In the genomic region with DNA sequence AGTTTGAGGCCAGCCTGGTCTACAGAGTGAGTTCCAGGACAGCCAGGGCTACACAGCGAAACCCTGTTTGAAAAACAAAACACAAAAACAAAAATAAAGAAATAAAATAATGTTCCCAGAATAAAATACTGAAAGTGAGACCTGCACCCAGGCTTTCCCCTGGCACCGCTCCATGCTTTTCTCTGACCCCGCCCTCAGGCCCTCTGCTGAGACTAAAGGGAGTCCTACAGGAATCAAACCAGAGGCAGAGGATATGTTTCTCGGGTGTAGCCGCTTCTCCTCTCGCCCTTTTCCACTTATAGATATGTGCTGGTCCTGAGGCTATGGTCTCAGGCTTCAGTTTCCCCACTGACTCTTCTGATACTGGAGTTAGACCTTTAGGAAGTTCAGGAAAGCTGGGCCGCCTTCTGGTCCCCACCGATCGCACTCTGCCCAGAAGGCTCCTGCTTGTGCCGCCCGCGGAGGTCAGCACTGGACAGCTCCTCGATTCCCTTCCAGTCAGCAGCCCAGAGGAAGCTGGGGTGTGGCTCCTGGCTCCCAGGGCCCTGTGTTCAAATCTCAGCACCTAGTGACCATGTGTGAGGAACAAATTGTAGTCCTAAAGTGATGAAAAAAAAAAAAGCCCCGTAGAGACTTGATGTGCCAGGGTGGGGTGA, we compare ENCODE assay signal across 17 mouse cellular contexts. TPM values are rescaled to one million over a fixed set of nuclear protein-coding genes. Genes with fewer than 3 reads are reported as not detected.
A peak's percentile ranks its signal among the peaks of the same experiment; 100 is the strongest.
DNase-seq lines count a peak whose midpoint lies in the region; ATAC-seq lines count a peak whose summit lies in the region.
"Had no signal": no experiment of that assay in that cellular context is flagged by ENCODE, and none has a peak within 500 bp of the region (broad histone marks: within the 10 kb centered on the region; RNA-seq: fewer than 3 reads in every experiment).

No protein-coding gene starts in this region.

- H3K9ac ChIP-seq in kidney, embryonic 15.5 days, result no peak overlapping the region
- H3K9ac ChIP-seq: liver, embryonic 14.5 days had no signal

- H3K9me3 ChIP-seq in kidney, embryonic 15.5 days (replicated peaks), result no peaks in the 10 kb centered on the region
- no peaks in the 10 kb centered on the region for H3K9me3 ChIP-seq in midbrain, embryonic 10.5 days (replicated peaks)

- no peak for ATAC-seq in kidney, embryonic 15.5 days (replicated peaks; ENCODE audit: low FRiP score)
- ATAC-seq: forebrain, embryonic 16.5 days had no signal

- H3K4me3 ChIP-seq in kidney, embryonic 15.5 days (replicated peaks), result no peak overlapping the region
- H3K4me3 ChIP-seq in midbrain, embryonic 10.5 days, result no peak overlapping the region

- no peak overlapping the region for H3K4me2 ChIP-seq in kidney, embryonic 15.5 days

- peaks cover 32% of the 10 kb centered on the region for H3K4me1 ChIP-seq in kidney, embryonic 15.5 days
- H3K4me1 ChIP-seq in midbrain, embryonic 10.5 days, result peaks cover 14% of the 10 kb centered on the region

- no peaks in the 10 kb centered on the region for H3K36me3 ChIP-seq in kidney, embryonic 15.5 days
- H3K36me3 ChIP-seq in midbrain, embryonic 10.5 days, result no peaks in the 10 kb centered on the region

- peak; percentile 23 to 56 for DNase-seq in adrenal gland, adult (ENCODE audit: inconsistent age in 2 of 2, low spot score in 1 of 2)
- DNase-seq in adrenal gland, adult 8-10 months, result no peak
- peak; percentile 74 for DNase-seq in kidney, adult 18-20 months
- DNase-seq in embryo, embryonic 9.5 days (ENCODE audit: extremely low spot score), result peak; percentile 36
- peak; percentile 64 for DNase-seq in lung, postnatal 10 days
- DNase-seq in midbrain, embryonic 10.5 days (ENCODE audit: low spot score), result no peak
- no peak for DNase-seq in urinary bladder, adult 18-20 months (ENCODE audit: low spot score in 2 of 2)
- DNase-seq: layer of hippocampus, adult 9-11 months; midbrain, embryonic 14.5 days; thymus, postnatal 14 days had no signal

- H3K27ac ChIP-seq in kidney, embryonic 15.5 days, result no peak overlapping the region
- no peak overlapping the region for H3K27ac ChIP-seq in midbrain, embryonic 10.5 days (replicated peaks)
- H3K27ac ChIP-seq: liver, embryonic 14.5 days had no signal

- peaks cover 40% of the 10 kb centered on the region for H3K27me3 ChIP-seq in kidney, embryonic 15.5 days
- peaks cover 56% of the 10 kb centered on the region for H3K27me3 ChIP-seq in midbrain, embryonic 10.5 days (ENCODE audit: low read depth, poor library complexity, severe bottlenecking)

- WGBS in kidney, embryonic 15.5 days, result 28% methylated on average over 14 of the region's 14 CpGs
- 29% methylated on average over 14 of the region's 14 CpGs for WGBS in midbrain, embryonic 10.5 days

RNA-seq across cellular contexts. Expression of a gene that starts 2.4 kb away (rescaled TPM):
- total RNA-seq in adrenal gland, adult 8-10 months (2022), result under 1 TPM; 0.26 to 0.86 (median 0.30) TPM
- polyA plus RNA-seq in kidney, embryonic 15.5 days (2015; fragmentation: Nextera tagmentation; extraction: Ambion mirVana), result 7.6 and 9.4 TPM in 2 replicates
- 0.72 and 0.78 TPM in 2 replicates for polyA plus RNA-seq in midbrain, embryonic 10.5 days (2016; fragmentation: Nextera tagmentation; extraction: Ambion mirVana)

RNA-seq across cellular contexts. Expression of a gene that starts 7.6 kb away (rescaled TPM):
- not detected for total RNA-seq in adrenal gland, adult 8-10 months (2022)
- 0.55 and 0.83 TPM in 2 replicates for polyA plus RNA-seq in kidney, embryonic 15.5 days (2015; fragmentation: Nextera tagmentation; extraction: Ambion mirVana)
- not detected in 2 replicates for polyA plus RNA-seq in midbrain, embryonic 10.5 days (2016; fragmentation: Nextera tagmentation; extraction: Ambion mirVana)
- total RNA-seq: hematopoietic stem cell, adult 5-6 weeks; neutrophil, adult 5-6 weeks had no signal
- polyA plus RNA-seq: brain, embryonic 14.5 days; forebrain, embryonic 16.5 days; midbrain, embryonic 14.5 days had no signal

RNA-seq across cellular contexts. Expression of a gene that starts 22.7 kb away (rescaled TPM):
- total RNA-seq in adrenal gland, adult 8-10 months (2022), result under 1 TPM in 3 of 4 experiments, not detected in 1; 0.07 to 0.09 (median 0.08) TPM
- polyA plus RNA-seq in kidney, embryonic 15.5 days (2015; fragmentation: Nextera tagmentation; extraction: Ambion mirVana), result 0.03 and 0.09 TPM in 2 replicates
- polyA plus RNA-seq in midbrain, embryonic 10.5 days (2016; fragmentation: Nextera tagmentation; extraction: Ambion mirVana), result not detected in 2 replicates
- total RNA-seq: MEL had no signal
- polyA plus RNA-seq: liver, embryonic 14.5 days had no signal

RNA-seq across cellular contexts. Expression of a gene that starts 27.2 kb away (rescaled TPM):
- 100 to 1,000 TPM; 187 to 329 (median 253) TPM for total RNA-seq in adrenal gland, adult 8-10 months (2022)
- 59.9 and 68.1 TPM in 2 replicates for polyA plus RNA-seq in kidney, embryonic 15.5 days (2015; fragmentation: Nextera tagmentation; extraction: Ambion mirVana)
- polyA plus RNA-seq in midbrain, embryonic 10.5 days (2016; fragmentation: Nextera tagmentation; extraction: Ambion mirVana), result 62.5 and 78.6 TPM in 2 replicates

RNA-seq across cellular contexts. Expression of a gene that starts 28.6 kb away (rescaled TPM):
- total RNA-seq in adrenal gland, adult 8-10 months (2022), result 10 to 100 TPM; 59.6 to 90.1 (median 74.4) TPM
- polyA plus RNA-seq in kidney, embryonic 15.5 days (2015; fragmentation: Nextera tagmentation; extraction: Ambion mirVana), result 15.5 and 18.6 TPM in 2 replicates
- polyA plus RNA-seq in midbrain, embryonic 10.5 days (2016; fragmentation: Nextera tagmentation; extraction: Ambion mirVana), result 17.2 and 40.7 TPM in 2 replicates

Comparison
In these comparisons a context has a peak if more than half of its experiments do, and no peak if none do; other contexts are left out.
1. DNase-seq: peak in adrenal gland, adult (2 of 2), kidney, adult 18-20 months (single experiment), embryo, embryonic 9.5 days (single experiment) and lung, postnatal 10 days (single experiment); none in adrenal gland, adult 8-10 months (single experiment), midbrain, embryonic 10.5 days (single experiment) and urinary bladder, adult 18-20 months (0 of 2).